Mouse (Mus musculus) MEL-GATA-1-ER (cell line): Measurements from ENCODE around the gene Tulp4.

Experiments used
- DNase-seq: peaks from one replicate; pipeline ENCODE4 v3.0.0-alpha.2; 2012; ENCODE audit warnings: low read depth; ENCODE audit errors: extremely low read depth

Tulp4 gene

GRCm38 (mm10) chr17:6123776-6124175 lies 17.5 kb downstream of the Tulp4 start:
- no peak for DNase-seq

GRCm38 (mm10) chr17:6125441-6125840 lies 19.2 kb downstream of the Tulp4 start:
- no peak for DNase-seq

- DNase-seq = no peak
These were observed 21.8 kb downstream of the Tulp4 start for GRCm38 (mm10) chr17:6128039-6128438.

GRCm38 (mm10) chr17:6129361-6129760 lies 23.1 kb downstream of the Tulp4 start:
- DNase-seq = no peak

- no peak for DNase-seq
These were observed 24.8 kb downstream of the Tulp4 start for GRCm38 (mm10) chr17:6131083-6131482.

- DNase-seq = no peak
These were observed 34.6 kb downstream of the Tulp4 start for GRCm38 (mm10) chr17:6140875-6141274.

GRCm38 (mm10) chr17:6141344-6141743 lies 35.1 kb downstream of the Tulp4 start:
- no peak for DNase-seq

GRCm38 (mm10) chr17:6145244-6145643 lies 39.0 kb downstream of the Tulp4 start:
- DNase-seq = no peak

GRCm38 (mm10) chr17:6152941-6153340 lies 46.7 kb downstream of the Tulp4 start:
- DNase-seq = no peak

GRCm38 (mm10) chr17:6153581-6153980 lies 47.3 kb downstream of the Tulp4 start:
- no peak for DNase-seq

- DNase-seq = no peak
These were observed 48.1 kb downstream of the Tulp4 start for GRCm38 (mm10) chr17:6154366-6154765.

GRCm38 (mm10) chr17:6160495-6160894 lies 54.3 kb downstream of the Tulp4 start:
- DNase-seq = no peak

GRCm38 (mm10) chr17:6161916-6162315 lies 55.7 kb downstream of the Tulp4 start:
- DNase-seq = no peak

- no peak for DNase-seq
These were observed 56.5 kb downstream of the Tulp4 start for GRCm38 (mm10) chr17:6162761-6163160.

GRCm38 (mm10) chr17:6164911-6165310 lies 58.7 kb downstream of the Tulp4 start:
- DNase-seq = no peak

GRCm38 (mm10) chr17:6172440-6172839 lies 66.2 kb downstream of the Tulp4 start:
- no peak for DNase-seq

GRCm38 (mm10) chr17:6172926-6173690 lies 66.9 kb downstream of the Tulp4 start:
- peak; percentile 75 for DNase-seq

GRCm38 (mm10) chr17:6174574-6174973 lies 68.3 kb downstream of the Tulp4 start:
- no peak for DNase-seq

GRCm38 (mm10) chr17:6178564-6179267 lies 72.5 kb downstream of the Tulp4 start:
- no peak for DNase-seq

- DNase-seq = no peak
These were observed 73.2 kb downstream of the Tulp4 start for GRCm38 (mm10) chr17:6179389-6179788.

- no peak for DNase-seq
These were observed 74.2 kb downstream of the Tulp4 start for GRCm38 (mm10) chr17:6180421-6180820.

GRCm38 (mm10) chr17:6182715-6183114 lies 76.5 kb downstream of the Tulp4 start:
- DNase-seq = no peak

GRCm38 (mm10) chr17:6186651-6187050 lies 80.4 kb downstream of the Tulp4 start:
- DNase-seq = peak; percentile 33
